Mouse (Mus musculus): Measurements from ENCODE around the gene Slc30a10. TPM values are rescaled to one million over a fixed set of nuclear protein-coding genes. Genes with fewer than 3 reads are reported as not detected.

The Slc30a10 gene
- polyA plus RNA-seq, 1 experiment from 2014 or later, result 0.29 TPM

DNA sequence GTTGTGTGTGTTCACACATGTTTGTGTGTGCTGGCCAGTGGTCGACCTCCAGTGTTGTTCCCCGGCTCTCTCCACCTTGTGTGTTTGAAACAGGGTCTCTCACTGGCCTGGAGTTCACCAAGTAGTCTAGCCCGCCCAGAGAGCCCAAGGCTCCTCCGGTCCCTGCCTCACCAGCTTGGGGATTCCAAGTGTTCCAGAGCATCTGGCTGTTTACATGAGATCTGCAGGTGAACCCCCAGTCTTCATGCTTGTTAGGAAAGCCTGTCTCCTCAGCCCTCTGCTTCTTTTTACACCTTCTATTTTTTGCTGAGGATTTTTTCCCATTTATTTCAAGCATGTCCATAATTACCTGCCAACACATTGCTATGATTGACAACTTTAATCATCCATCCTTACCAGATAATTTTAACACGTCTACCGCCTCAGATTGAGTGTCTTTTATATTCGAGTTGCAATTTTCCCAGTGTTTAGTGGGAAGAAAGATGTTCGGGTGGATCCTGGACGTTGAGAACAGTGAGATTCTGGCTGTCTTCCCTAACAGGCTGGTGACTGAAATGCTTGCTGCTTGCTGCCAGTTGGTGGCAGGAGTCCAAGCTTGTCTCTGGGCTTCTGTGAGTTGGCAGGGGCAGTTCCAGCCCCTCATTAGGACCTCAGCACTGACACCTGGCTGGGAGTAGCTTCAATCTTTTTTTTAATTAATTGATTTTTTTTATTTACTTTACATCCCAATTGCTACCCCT lies 15.6 kb upstream of the Slc30a10 start:
- no peaks in the 10 kb centered on the region for H3K36me3 ChIP-seq
- no peak overlapping the region for H3K27ac ChIP-seq (replicated peaks)
- H3K9ac ChIP-seq, result no peak overlapping the region
- peaks cover 5% of the 10 kb centered on the region; the same call in 1 of the 2 replicates for H3K4me1 ChIP-seq
- no peaks in the 10 kb centered on the region for H3K27me3 ChIP-seq
- H3K9me3 ChIP-seq (replicated peaks), result no peaks in the 10 kb centered on the region
- no peak overlapping the region for H3K4me2 ChIP-seq (replicated peaks)
- 62% methylated on average over 9 of the region's 9 CpGs for WGBS
- H3K4me3 ChIP-seq (replicated peaks), result no peak overlapping the region
- no peak for ATAC-seq (ENCODE audit: insufficient number of reproducible peaks, low FRiP score, low TSS enrichment, low read depth)

DNA sequence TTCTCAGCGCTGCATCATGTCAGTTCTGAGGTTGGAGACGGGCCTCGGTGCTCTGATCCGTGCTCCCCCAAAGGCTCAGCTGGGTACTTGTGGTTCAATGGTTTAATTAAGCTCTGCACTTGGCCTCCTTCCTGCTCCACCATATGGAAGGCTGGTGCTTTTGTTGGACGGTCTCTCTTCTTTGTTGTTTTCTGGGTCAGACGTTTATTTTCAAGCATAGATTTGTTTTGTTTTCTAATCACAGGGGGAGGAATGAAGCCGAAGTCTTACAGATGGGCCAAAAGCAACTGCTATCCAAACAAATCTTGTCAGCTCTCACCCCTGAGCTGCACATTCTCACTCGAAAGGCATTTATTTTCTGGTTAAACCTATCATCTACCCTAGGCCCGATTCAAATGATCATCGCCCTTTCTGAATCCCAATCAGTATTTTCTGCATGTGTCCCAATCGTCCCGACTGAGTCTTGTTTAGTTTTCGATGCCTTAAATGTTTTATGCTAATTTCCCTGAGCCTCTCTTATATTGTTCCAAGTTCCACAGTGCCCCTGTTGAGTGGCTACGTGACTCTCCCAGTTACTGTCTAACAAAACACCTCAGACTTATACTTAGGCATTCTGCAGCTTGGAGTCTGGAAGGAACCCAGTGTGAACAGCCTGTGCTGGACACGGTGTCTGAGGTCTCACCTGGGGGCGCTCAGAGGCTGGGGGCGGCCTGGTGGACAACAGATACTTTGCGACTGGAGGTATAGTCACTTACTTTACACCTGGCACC lies 12.8 kb upstream of the Slc30a10 start:
- no peak overlapping the region for H3K4me2 ChIP-seq (replicated peaks)
- no peaks in the 10 kb centered on the region for H3K27me3 ChIP-seq
- peaks cover 5% of the 10 kb centered on the region; the same call in 1 of the 2 replicates for H3K4me1 ChIP-seq
- no peak overlapping the region; the same call in 1 of the 2 replicates for H3K27ac ChIP-seq (replicated peaks)
- ATAC-seq (ENCODE audit: insufficient number of reproducible peaks, low FRiP score, low TSS enrichment, low read depth), result no peak
- H3K9me3 ChIP-seq (replicated peaks), result no peaks in the 10 kb centered on the region
- H3K4me3 ChIP-seq (replicated peaks), result no peak overlapping the region
- WGBS, result 60% methylated on average over 18 of the region's 18 CpGs
- H3K9ac ChIP-seq, result no peak overlapping the region
- H3K36me3 ChIP-seq, result no peaks in the 10 kb centered on the region

- WGBS, result 85% methylated on average over 7 of the region's 7 CpGs
- Histone ChIP-seq H3K27me3 (peaks cover 8% of the 10 kb centered on the region; the same call in 1 of the 2 replicates), H3K4me2 (replicated peaks) (no peak overlapping the region), H3K36me3 (no peaks in the 10 kb centered on the region), H3K9me3 (replicated peaks) (no peaks in the 10 kb centered on the region), H3K9ac (no peak overlapping the region), H3K27ac (replicated peaks) (no peak overlapping the region), H3K4me1 (no peaks in the 10 kb centered on the region), H3K4me3 (replicated peaks) (no peak overlapping the region)
- ATAC-seq (ENCODE audit: insufficient number of reproducible peaks, low FRiP score, low TSS enrichment, low read depth), result no peak
Observed at GRCm38 (mm10) chr1:185448936-185449335, 5.7 kb upstream of the Slc30a10 start.

- Histone ChIP-seq H3K4me1 (peaks cover 3% of the 10 kb centered on the region), H3K9ac (no peak overlapping the region), H3K27ac (replicated peaks) (no peak overlapping the region), H3K9me3 (replicated peaks) (no peaks in the 10 kb centered on the region), H3K4me2 (replicated peaks) (no peak overlapping the region), H3K36me3 (no peaks in the 10 kb centered on the region), H3K27me3 (peaks cover 16% of the 10 kb centered on the region), H3K4me3 (replicated peaks) (no peak overlapping the region)
- ATAC-seq (ENCODE audit: insufficient number of reproducible peaks, low FRiP score, low TSS enrichment, low read depth), result no peak
- WGBS, result 78% methylated on average over 2 of the region's 2 CpGs
Observed at GRCm38 (mm10) chr1:185449727-185450126, 4.9 kb upstream of the Slc30a10 start.

DNA sequence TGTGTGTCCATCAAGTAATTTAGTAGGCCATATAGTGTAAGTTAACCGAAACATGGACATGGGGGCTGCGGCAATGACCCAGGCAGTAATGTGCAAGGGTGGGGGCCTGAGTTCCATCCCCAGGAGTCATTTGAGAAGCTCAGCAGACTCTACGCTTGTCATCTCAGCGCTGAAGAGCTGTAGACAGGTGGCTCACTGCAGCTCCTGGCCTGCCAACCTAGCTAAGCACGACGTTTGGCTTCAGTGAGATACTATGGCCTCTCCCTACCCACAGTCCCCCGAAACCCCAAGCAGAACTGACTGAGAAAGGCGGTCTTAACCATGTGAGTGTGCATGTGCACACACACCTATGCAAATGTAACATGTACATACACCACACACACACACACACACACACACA lies 3.6 kb upstream of the Slc30a10 start:
- H3K4me2 ChIP-seq (replicated peaks), result no peak overlapping the region
- ATAC-seq (ENCODE audit: insufficient number of reproducible peaks, low FRiP score, low TSS enrichment, low read depth), result no peak
- H3K4me3 ChIP-seq (replicated peaks), result no peak overlapping the region
- H3K9ac ChIP-seq, result no peak overlapping the region
- no peak overlapping the region for H3K27ac ChIP-seq (replicated peaks)
- H3K27me3 ChIP-seq, result peaks cover 30% of the 10 kb centered on the region
- no peaks in the 10 kb centered on the region for H3K9me3 ChIP-seq (replicated peaks)
- no peaks in the 10 kb centered on the region for H3K36me3 ChIP-seq
- WGBS, result 77% methylated on average over 8 of the region's 8 CpGs
- H3K4me1 ChIP-seq, result peaks cover 11% of the 10 kb centered on the region

DNA sequence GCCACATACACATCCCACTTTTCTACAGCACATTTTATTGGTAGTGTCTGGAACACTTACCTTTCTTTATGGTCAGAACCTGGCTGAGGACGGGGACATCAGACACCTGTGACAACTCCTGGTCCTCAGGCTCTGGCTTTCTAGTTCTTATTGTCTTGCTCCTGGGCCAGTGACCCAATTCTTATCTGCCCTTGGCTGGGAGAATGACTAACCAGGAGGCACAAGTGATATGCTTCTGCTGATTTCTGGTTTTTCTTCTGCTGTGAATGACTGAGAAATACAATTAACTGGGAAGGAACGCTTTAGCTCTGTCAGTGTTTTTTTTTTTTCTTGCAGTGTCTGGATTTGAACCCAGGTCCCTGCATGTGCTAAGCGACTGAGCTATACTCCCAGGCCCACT lies 3.2 kb upstream of the Slc30a10 start:
- H3K4me3 ChIP-seq (replicated peaks), result no peak overlapping the region
- H3K27me3 ChIP-seq, result peaks cover 34% of the 10 kb centered on the region
- no peaks in the 10 kb centered on the region for H3K36me3 ChIP-seq
- H3K4me1 ChIP-seq, result peaks cover 11% of the 10 kb centered on the region
- H3K4me2 ChIP-seq (replicated peaks), result no peak overlapping the region
- no peak overlapping the region for H3K9ac ChIP-seq
- WGBS, result 90% methylated on average over 3 of the region's 3 CpGs
- no peak for ATAC-seq (ENCODE audit: insufficient number of reproducible peaks, low FRiP score, low TSS enrichment, low read depth)
- no peak overlapping the region for H3K27ac ChIP-seq (replicated peaks)
- H3K9me3 ChIP-seq (replicated peaks), result no peaks in the 10 kb centered on the region

DNA sequence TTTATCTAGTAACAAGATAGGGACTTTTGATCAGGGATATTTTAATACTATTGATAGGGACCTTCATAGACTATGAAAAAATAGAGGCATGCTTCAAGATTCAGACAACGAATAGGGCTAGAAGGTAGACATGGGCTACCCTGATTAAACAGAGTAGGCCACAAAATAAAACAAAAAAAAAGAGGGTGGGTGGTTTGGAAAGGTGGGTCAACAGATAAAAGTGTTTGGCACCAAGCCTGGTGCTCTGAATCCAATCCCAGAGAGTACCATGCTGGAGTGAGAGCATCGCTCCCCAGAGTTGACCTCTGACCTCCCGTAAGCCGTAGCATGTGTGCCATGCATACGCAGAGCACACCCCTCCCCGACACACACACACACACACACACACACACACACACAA lies 2.2 kb upstream of the Slc30a10 start:
- Histone ChIP-seq H3K27me3 (peaks cover 39% of the 10 kb centered on the region), H3K4me2 (replicated peaks) (no peak overlapping the region), H3K9ac (no peak overlapping the region), H3K36me3 (no peaks in the 10 kb centered on the region), H3K4me1 (peaks cover 11% of the 10 kb centered on the region), H3K9me3 (replicated peaks) (no peaks in the 10 kb centered on the region), H3K27ac (replicated peaks) (no peak overlapping the region), H3K4me3 (replicated peaks) (no peak overlapping the region)
- no peak for ATAC-seq (ENCODE audit: insufficient number of reproducible peaks, low FRiP score, low TSS enrichment, low read depth)
- WGBS, result 79% methylated on average over 6 of the region's 6 CpGs

DNA sequence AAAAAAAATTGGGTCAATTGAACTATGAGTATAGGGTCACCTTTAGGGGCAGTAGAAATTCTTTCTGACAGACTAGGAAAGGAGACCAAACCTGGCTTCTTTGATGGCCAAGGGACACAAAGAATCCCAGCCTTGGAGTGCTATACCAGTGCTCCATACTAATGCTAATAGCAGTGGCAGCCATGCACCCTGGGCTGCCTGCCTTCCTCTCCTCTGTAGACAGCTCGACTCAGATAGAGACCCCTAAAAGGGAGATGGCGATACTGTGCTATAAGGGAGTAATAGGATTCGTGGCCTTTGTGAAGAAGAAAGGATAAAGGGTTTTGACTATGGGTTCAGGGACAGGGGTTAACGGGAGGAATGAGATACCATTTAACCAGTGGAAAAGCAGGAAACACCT lies 504 bp upstream of the Slc30a10 start:
- Histone ChIP-seq H3K4me1 (peaks cover 11% of the 10 kb centered on the region), H3K4me2 (replicated peaks) (peak overlapping the region; percentile 97), H3K27ac (replicated peaks) (no peak overlapping the region), H3K9me3 (replicated peaks) (no peaks in the 10 kb centered on the region), H3K4me3 (replicated peaks) (peak overlapping the region; percentile 52), H3K9ac (no peak overlapping the region), H3K27me3 (peaks cover 39% of the 10 kb centered on the region), H3K36me3 (no peaks in the 10 kb centered on the region)
- ATAC-seq (ENCODE audit: insufficient number of reproducible peaks, low FRiP score, low TSS enrichment, low read depth), result no peak
- 49% methylated on average over 4 of the region's 4 CpGs for WGBS

DNA sequence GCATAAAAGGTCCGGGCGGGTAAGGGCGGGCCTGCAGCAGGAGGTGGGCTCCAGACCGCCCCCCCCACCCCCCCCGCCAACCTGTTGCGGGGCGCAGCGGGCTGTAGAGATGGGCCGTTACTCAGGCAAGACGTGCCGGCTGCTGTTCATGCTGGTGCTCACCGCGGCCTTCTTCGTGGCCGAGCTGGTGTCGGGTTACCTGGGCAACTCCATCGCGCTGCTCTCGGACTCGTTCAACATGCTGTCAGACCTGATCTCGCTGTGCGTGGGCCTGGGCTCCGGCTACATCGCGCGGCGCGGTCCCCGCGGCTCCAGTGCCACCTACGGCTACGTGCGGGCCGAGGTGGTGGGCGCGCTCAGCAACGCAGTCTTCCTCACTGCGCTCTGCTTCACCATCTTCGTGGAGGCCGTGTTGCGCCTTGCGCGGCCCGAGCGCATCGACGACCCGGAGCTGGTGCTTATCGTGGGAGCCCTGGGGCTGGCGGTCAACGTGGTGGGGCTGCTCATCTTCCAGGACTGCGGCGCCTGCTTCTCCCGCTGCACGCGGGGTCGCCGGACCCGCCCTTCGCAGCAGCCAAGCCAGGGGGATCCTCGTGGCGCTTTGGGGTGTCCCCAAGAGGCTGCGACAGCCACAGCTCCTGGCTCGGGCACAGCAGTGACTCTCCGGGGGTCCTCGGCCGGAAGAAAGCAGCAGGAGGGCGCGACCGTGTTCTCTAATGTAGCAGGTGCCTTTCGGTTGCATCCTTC lies 480 bp downstream of the Slc30a10 start:
- Histone ChIP-seq H3K27me3 (peaks cover 39% of the 10 kb centered on the region), H3K4me2 (replicated peaks) (peak overlapping the region; percentile 97), H3K9ac (peak overlapping the region; percentile 35), H3K36me3 (no peaks in the 10 kb centered on the region), H3K27ac (replicated peaks) (no peak overlapping the region), H3K9me3 (replicated peaks) (no peaks in the 10 kb centered on the region), H3K4me1 (peaks cover 11% of the 10 kb centered on the region), H3K4me3 (replicated peaks) (peak overlapping the region; percentile 52)
- peak; percentile 55 for ATAC-seq (ENCODE audit: insufficient number of reproducible peaks, low FRiP score, low TSS enrichment, low read depth)
- WGBS, result under 1% methylated on average over 71 of the region's 71 CpGs

DNA sequence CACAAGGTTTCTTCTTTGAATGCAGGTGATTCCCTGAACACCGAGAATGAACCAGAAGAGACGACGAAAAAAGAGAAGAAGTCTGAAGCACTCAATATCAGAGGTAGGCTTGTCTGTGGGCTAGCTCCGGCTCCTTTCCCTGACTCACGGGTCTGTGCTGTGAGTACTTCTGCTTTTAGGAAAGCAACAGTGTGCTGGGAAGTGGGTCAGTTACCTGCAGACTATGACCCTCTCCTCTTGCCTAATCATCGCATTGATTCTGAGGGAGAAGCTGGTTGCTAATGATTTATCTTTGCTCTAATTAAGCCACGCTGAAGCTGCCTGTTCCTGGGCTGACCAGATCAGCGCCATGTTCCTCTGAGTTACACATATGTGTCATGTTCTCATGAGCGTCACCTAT lies 1.7 kb downstream of the Slc30a10 start:
- H3K4me1 ChIP-seq, result peaks cover 11% of the 10 kb centered on the region
- H3K27ac ChIP-seq (replicated peaks), result no peak overlapping the region
- no peak for ATAC-seq (ENCODE audit: insufficient number of reproducible peaks, low FRiP score, low TSS enrichment, low read depth)
- no peak overlapping the region for H3K9ac ChIP-seq
- peaks cover 39% of the 10 kb centered on the region for H3K27me3 ChIP-seq
- H3K36me3 ChIP-seq, result no peaks in the 10 kb centered on the region
- H3K4me3 ChIP-seq (replicated peaks), result no peak overlapping the region
- H3K4me2 ChIP-seq (replicated peaks), result no peak overlapping the region
- no peaks in the 10 kb centered on the region for H3K9me3 ChIP-seq (replicated peaks)
- 81% methylated on average over 9 of the region's 9 CpGs for WGBS

DNA sequence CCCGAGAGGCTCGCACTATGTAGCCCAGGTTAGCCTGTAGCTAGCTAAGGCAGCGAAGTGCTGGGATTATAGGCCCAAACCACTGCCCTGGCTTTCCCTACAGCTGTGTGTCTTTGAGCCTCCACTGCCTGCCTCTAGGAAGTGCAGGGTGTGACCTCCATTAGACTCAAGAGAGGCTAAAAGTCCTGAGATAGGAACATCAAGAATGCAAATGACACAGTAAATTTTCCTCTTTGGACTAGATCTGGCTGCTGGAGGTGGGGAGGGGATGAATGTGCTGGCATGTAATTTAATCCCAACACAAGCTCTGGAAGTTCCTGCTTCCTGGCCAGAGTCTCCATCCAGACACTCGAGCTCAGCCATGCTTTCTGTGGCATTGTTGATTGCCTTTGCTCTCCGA lies 5.4 kb downstream of the Slc30a10 start:
- Histone ChIP-seq H3K27ac (replicated peaks) (no peak overlapping the region), H3K9me3 (replicated peaks) (no peaks in the 10 kb centered on the region), H3K36me3 (no peaks in the 10 kb centered on the region), H3K4me1 (peaks cover 4% of the 10 kb centered on the region; the same call in 1 of the 2 replicates), H3K4me2 (replicated peaks) (no peak overlapping the region), H3K4me3 (replicated peaks) (no peak overlapping the region), H3K9ac (no peak overlapping the region), H3K27me3 (peaks cover 22% of the 10 kb centered on the region)
- WGBS, result 70% methylated on average over 5 of the region's 5 CpGs
- ATAC-seq (ENCODE audit: insufficient number of reproducible peaks, low FRiP score, low TSS enrichment, low read depth), result no peak

Measured in embryonic facial prominence, embryonic 15.5 days (tissue).